Mouse (Mus musculus): Measurements from ENCODE around the gene Uhrf1bp1.

Uhrf1bp1 gene

DNA sequence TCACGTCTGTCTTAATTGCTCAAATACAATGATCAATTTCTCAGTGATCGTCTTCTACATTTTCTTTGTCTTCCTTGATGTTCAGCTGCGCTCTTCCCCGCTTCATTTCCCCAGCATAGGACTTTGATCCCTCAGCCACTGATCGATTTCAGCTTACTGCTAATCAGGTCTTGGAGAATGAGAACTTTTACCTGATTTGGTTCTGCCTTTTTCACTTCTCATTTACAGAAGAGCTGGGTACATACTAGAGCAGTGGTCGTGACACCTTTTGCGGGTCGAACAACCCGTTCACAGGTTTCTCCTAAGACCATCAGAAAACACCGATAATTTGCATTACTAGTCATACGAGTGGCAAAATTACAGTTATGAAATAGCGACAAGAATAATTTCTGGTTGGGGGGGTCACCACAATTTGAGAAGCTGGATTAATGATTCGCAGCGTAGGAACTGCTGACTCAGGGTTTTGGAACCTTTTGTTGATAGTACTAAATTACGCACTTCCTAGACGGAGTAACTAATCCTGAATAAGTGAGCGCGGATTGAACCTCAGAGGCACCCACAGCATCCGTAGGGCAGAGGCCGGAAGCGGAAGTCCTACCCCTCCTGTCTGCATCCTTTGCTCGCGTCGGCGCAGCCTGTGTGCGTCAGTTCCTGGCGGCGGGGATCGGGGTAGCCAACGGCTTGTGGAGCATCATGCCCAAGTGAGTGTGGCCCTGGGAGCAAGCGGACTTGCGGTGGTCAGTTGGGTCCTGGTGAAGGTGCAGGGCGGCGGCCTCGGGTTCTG is 16.6 kb upstream of the Uhrf1bp1 start:
- DNase-seq (ENCODE audit: low read depth, low spot score), result peak; percentile 95

DNA sequence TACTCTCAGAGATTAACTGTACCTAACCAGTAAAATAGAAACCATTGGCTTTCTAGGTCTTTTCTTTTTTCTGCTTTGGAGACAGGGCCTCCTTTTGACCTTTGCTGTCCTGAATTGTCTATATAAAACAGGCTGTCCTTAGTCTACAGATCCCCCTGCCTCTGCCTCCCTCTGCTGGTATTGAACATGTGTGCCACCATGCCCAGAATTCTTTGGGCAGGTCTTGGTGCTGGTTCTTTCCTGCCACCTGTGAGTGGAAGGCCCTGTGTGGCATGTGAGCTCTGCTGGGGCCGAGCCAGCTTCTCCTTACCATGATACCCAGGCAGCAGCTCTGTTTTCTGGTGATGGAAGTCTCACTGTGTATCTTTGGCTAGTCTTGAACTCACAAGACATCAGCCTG is 7.9 kb upstream of the Uhrf1bp1 start:
- DNase-seq (ENCODE audit: low read depth, low spot score), result no peak

- no peak for DNase-seq (ENCODE audit: low read depth, low spot score)
Measured at GRCm38 (mm10) chr17:27851076-27851475, 5.2 kb upstream of the Uhrf1bp1 start.

GRCm38 (mm10) chr17:27856798-27857648 is 782 bp downstream of the Uhrf1bp1 start:
- peak; percentile 58 for DNase-seq (ENCODE audit: low read depth, low spot score)

- DNase-seq (ENCODE audit: low read depth, low spot score), result no peak
Measured at GRCm38 (mm10) chr17:27857649-27858475, 1.6 kb downstream of the Uhrf1bp1 start.

DNA sequence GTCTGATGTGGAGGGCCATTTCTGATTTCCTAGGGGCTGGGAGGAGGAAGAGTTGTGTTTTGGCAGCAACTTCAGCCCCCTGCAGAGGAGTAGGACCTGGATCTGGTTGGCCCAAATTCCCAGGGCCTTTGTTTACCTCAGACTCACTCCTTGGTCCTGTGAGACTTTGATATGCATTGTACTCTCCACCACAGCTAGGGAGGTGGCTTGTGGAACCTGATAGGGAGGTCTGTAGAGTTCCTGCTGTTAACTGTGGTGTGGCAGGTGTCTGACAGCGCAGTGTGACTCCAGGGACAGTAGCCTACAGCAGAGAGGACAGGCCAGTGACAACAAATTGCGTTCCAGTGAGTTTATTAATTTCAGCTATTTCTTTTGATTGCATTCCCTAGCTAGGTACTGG is 2.9 kb downstream of the Uhrf1bp1 start:
- DNase-seq (ENCODE audit: low read depth, low spot score), result no peak

- DNase-seq (ENCODE audit: low read depth, low spot score), result no peak
Measured at GRCm38 (mm10) chr17:27865461-27865860, 9.2 kb downstream of the Uhrf1bp1 start.

DNA sequence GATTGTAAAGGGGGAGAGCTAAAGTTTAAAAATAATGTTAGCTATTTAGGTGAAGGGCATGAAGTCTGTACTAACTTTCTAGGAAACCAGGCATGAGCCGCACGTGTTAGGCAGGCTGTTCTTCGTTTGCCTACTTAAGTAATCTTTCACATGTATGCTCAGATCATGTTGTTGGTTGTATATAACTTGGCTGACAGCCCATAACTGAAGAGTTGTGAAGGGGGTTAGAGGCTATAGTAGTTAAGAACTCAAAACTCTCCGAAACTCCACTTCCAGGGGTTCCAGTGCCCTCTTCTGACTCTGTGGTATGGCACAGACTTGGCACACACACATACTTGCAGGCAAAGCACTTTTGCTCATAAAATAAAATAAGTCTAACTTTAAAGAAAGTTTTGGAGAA is 10.5 kb downstream of the Uhrf1bp1 start:
- DNase-seq (ENCODE audit: low read depth, low spot score), result no peak

- no peak for DNase-seq (ENCODE audit: low read depth, low spot score)
Measured at GRCm38 (mm10) chr17:27871851-27872250, 15.6 kb downstream of the Uhrf1bp1 start.

DNA sequence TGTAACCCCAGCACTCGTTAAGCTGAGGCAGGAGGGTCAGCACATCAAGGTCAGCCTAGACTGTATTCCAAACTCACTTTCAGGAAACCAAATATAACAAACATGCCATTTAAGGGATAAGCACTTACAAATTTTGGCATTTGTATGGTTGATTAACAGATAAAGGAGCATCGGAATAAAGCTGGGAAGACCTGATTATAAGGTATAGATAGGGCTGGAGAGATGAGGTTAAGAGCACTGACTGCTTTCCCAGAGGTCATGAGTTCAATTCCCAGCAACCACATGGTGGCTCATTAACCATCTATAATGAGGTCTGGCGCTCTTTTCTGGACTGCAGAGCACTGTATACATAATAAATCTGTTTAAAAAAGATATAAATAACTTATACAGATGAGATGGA is 17.3 kb downstream of the Uhrf1bp1 start:
- no peak for DNase-seq (ENCODE audit: low read depth, low spot score)

DNA sequence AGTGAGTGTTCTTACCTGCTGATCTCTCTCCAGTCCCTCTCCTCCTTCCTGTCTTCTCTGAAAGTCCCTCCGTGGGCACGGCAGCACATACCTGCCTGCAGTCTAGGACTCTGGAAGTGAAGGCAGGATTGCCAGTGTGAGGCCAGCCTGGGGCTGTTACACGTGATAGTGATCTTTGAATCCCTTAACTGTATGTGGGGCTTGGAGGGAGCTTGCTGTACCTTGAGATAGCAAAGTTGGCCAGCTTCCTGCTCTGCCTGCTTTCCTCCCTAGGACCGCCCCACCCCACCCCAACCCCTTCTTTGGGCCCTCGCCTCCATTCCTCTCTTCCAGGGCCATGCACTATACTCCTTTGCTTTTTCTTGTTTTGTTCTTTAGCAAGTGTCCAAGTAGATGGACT is 18.3 kb downstream of the Uhrf1bp1 start:
- DNase-seq (ENCODE audit: low read depth, low spot score), result no peak

DNA sequence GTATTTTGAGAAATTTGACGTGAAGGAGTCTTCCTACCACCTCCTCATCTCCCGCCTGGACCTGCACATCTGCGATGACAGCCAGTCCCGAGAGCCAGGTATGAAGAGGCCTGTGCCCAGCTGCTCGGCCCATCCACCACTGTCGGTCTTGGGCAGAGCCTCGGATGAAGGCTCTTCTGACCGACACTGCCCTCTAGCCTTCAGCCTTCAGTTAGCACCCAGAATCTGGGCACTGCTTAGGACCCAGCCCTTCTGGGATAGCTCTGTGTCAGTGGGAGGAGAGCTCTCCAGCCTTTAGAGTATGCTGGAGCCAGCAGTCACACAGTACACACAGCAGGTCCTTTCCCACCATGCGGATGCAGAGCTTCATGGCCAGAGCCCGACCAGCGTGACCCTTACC is 25.3 kb downstream of the Uhrf1bp1 start:
- DNase-seq (ENCODE audit: low read depth, low spot score), result no peak

GRCm38 (mm10) chr17:27883129-27883528 is 26.9 kb downstream of the Uhrf1bp1 start:
- no peak for DNase-seq (ENCODE audit: low read depth, low spot score)

- no peak for DNase-seq (ENCODE audit: low read depth, low spot score)
Measured at GRCm38 (mm10) chr17:27883994-27884393, 27.8 kb downstream of the Uhrf1bp1 start.

DNA sequence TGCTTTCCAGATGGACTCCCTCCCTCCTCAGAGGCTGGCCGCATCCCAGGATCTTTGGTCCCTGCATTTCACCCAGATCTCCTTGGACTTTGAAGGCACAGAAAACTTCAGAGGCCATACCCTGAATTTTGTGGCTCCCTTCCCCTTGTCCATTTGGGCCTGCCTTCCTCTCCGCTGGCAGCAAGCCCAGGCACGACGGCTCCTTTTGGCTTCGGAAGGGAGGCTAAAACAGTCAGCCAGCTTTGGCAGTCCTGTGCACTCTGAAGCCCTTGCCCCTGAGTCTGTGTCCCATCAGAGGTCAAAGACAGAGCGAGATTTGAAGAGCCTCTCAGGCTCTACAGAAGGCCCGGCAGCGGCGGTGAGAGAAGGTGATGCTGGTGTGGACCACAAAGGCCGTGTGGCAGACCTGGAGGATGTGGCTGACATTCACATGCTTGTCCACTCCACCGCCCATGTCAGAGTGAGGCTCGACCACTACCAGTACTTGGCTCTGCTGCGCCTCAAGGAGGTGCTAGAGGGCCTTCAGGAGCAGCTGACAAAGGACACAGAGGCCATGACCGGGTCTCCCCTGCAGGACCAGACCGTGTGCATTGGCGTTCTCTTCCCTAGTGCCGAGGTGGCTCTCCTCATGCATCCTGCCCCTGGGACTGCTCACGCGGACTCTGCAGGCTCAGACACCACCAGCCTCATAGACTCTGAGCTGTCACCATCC is 30.4 kb downstream of the Uhrf1bp1 start:
- no peak for DNase-seq (ENCODE audit: low read depth, low spot score)

GRCm38 (mm10) chr17:27907512-27908205 is 51.4 kb downstream of the Uhrf1bp1 start:
- peak; percentile 96 for DNase-seq (ENCODE audit: low read depth, low spot score)

DNA sequence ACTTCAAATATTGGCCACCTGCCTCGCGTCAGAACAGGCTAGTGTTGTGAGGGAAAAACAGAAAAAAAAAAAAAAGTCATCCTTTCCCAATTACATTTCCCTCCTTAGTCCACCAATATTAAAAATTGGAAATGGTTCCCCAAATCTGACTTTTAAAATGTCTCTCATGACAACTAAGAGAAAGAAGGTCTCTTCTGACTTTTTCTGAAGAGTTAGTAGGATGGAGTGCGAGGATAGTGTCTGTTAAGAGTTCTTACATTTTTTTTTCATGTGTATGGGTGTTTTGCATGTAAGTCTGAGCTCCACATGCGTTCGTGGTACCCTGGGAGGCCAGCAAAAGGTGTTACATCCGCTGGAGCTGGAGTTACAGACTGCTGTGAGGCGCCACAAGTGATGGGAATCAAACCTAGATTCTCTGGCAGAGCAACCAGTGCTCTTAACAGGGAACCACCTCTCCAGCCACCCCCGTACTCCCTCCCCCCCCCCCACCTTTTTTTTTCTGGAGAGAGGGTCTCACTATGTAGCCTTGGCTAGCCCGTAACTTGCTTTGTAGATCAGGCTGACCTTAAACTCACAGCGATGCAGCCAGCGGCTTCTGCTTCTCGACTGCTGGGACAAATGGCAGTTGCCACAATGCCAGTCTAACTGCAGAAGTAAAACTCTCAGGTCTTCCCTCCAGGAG is 52.1 kb downstream of the Uhrf1bp1 start:
- DNase-seq (ENCODE audit: low read depth, low spot score), result peak; percentile 28

DNA sequence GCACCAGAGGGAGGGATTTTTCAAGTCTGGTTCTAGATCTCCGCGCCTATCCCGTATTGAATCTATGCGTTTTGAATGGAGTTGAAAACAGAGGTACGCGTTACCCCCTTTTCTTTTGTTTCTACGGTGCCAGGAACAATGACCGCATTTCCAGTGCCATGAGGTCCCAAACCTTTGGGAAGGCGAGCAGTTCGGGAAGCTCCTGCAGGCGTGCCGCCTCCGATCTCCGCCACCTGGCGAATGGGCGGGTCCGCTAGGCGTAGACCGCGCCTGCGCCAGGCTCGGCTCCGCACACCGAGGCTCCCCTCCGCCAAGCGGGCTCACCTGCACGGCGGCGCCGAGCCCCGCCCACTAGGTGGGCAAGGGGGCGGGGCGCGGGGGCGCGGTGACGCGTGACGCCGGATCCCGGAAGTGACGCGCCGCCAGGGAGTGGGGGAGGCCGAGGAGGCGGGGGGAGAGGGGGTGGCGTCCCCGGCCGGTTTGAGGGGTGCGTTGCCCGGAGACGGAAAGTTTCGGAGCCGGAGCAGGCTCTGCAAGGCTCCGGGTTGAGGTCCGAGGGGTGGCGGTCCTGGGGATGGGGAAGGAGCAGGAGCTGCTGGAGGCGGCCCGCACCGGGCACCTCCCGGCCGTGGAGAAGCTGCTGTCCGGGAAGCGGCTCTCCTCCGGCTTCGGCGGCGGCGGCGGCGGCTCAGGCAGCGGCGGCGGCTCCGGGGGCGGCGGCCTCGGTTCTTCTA is 52.8 kb downstream of the Uhrf1bp1 start, which contains the start of gene Anks1:
Gene Anks1, plus strand, starts transcription at position 419 of the 734 bp plus-strand sequence.
- DNase-seq (ENCODE audit: low read depth, low spot score), result peak; percentile 87
